Mouse (Mus musculus) olfactory bulb, adult 2 months (tissue): ENCODE data around the gene Nrp1. TPM values are rescaled to one million over a fixed set of nuclear protein-coding genes. Genes with fewer than 3 reads are reported as not detected.

Experiments used
- H3K27ac ChIP-seq: fragments of 200-500 bp; 2 replicates; pipeline ENCODE4 v1.5.1; 2012; ENCODE audit warnings: low read depth, low read length; ENCODE audit not compliant: insufficient read depth
- H3K4me1 ChIP-seq: fragments of 200-500 bp; 2 replicates; pipeline ENCODE4 v1.6.1; 2012; ENCODE audit warnings: low read length; ENCODE audit not compliant: control insufficient read depth, insufficient read depth
- H3K4me3 ChIP-seq: fragments of 200-500 bp; 2 replicates; pipeline ENCODE4 v1.5.1; 2012; ENCODE audit warnings: mild to moderate bottlenecking, low read depth, low read length, moderate library complexity; ENCODE audit not compliant: insufficient read depth
- CTCF ChIP-seq: fragments of 200-500 bp; IDR thresholded peaks from 2 replicates; pipeline ENCODE4 v1.5.1; 2012; ENCODE audit warnings: low read depth, mild to moderate bottlenecking, low read length, moderate library complexity; ENCODE audit not compliant: insufficient read depth
- POLR2A ChIP-seq: fragments of 200-500 bp; IDR thresholded peaks from 2 replicates; pipeline ENCODE4 v1.6.1; 2012; ENCODE audit warnings: mild to moderate bottlenecking, low read depth, low read length, moderate library complexity; ENCODE audit not compliant: insufficient read depth
- WGBS: fragments of 180-500 bp; shearing (Covaris S2); methylation state at CpG from one replicate; pipeline ENCODE4 v1.1.7; 2018; 5-methylcytosine and 5-hydroxymethylcytosine counted together
- polyA plus RNA-seq: library from polyadenylated mRNA; stranded (reverse); fragments of >200 nt; gene quantifications from 2 replicates; pipeline ENCODE4 v1.2.4, GENCODE M21; 2012; ENCODE audit warnings: low replicate concordance; ENCODE audit not compliant: missing spikeins, insufficient read depth, insufficient read length

Gene Nrp1
- polyA plus RNA-seq, 1 experiment, result not detected

DNA sequence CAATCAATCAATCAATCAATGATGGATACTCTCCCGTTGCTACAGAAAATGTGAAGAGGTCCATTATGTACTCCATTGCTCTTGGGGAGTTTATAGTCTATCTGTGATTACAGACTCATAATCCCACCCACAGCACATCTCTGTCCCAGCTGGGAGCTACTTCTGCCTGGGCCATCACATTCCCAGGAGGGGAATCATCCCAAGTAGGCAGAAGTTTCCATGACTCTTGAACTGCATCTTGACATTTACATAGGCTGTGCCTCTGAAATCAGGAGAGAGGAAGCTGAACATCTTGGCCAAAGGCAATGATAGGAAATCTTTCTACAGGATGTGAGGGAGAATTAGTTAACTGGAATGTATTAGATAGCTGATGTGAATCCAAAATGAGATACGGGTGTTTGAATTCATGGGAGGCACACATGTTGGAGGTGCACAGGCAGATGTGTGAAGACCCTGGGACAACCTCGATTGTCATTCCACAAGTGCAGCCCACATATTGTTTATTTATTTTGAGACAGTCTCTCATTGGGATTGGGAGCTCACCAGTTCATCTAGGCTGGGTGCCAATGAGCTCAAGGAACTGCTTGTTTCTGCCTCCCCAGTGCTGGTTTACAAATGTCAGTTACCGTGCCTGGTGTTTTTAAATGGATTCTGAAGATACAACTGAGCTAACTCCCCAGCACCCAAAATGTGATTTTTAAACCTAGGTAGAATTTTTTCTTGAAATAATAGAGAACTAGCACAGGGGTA lies 108.5 kb downstream of the Nrp1 start:
- Histone ChIP-seq H3K27ac (no peak overlapping the region), H3K4me1 (no peaks in the 10 kb centered on the region), H3K4me3 (no peak overlapping the region)
- WGBS, result 77% methylated on average over 4 of the region's 4 CpGs
- TF ChIP-seq POLR2A (no peak), CTCF (no peak)

DNA sequence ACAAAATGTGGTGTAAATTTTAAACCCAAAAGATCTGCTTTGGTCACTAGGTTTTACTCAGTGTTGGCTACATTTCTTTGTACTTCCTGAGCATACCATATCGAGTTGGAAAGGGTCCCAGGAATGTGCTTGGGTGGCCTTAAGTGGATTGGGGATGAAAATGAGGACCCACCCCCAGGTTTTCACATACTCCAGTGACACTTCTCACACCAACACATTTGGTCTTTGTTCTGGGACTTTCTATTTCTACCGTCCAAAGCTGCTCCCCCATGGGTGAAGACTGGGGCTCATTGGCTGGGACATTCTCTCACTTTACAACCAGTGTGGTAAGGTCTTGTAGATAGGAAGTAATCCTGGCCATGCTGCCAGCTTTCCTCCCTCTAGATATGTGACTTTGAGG lies 111.7 kb downstream of the Nrp1 start:
- Histone ChIP-seq H3K4me3 (no peak overlapping the region), H3K4me1 (no peaks in the 10 kb centered on the region), H3K27ac (no peak overlapping the region)
- TF ChIP-seq POLR2A (no peak), CTCF (no peak)
- 64% methylated on average over 2 of the region's 2 CpGs for whole genome bisulfite sequencing

DNA sequence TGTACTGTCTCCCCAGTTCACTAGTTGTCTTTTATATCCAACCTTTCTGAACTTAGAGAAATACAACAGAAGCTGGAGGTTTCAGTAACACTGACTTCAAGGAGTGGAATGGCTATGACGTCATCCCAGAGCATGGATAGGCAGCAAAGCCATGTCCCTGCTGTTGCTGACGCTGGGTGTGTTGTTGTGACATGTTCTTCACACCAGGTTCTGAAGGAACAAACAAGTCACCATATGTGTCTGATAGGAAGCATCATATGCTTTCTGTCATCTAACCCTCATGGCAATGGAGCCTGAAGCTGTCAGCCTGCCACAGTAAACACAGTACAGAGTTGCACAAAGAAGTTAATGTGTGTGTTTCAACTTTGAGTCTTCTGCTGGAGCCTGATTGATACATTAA lies 112.8 kb downstream of the Nrp1 start:
- 88% methylated on average over 2 of the region's 2 CpGs for WGBS
- Histone ChIP-seq H3K27ac (no peak overlapping the region), H3K4me3 (no peak overlapping the region), H3K4me1 (no peaks in the 10 kb centered on the region)
- no peak for TF ChIP-seq CTCF
- TF ChIP-seq POLR2A, result no peak

DNA sequence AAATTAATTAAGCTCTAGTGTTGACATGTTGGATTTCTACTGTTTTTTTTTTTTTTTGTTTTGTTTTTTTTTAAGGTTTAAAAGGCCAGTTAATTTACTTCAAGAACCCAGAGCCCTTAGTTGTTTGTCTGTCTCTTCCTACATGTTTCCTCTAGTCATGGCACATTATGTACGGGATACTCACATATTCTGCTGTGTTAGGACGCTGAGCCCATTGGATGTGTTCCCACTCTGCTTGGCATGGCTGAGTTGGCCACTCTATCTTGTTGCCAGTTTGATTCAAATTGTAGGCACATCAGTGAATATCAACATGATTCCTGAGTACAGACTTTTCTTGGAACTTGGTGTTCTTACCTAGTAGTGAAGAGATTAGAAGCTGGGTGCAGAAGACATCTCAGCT lies 114.5 kb downstream of the Nrp1 start:
- Histone ChIP-seq H3K27ac (no peak overlapping the region), H3K4me3 (no peak overlapping the region), H3K4me1 (no peaks in the 10 kb centered on the region)
- 83% methylated on average over 2 of the region's 2 CpGs for WGBS
- TF ChIP-seq CTCF, result no peak
- TF ChIP-seq POLR2A, result no peak

DNA sequence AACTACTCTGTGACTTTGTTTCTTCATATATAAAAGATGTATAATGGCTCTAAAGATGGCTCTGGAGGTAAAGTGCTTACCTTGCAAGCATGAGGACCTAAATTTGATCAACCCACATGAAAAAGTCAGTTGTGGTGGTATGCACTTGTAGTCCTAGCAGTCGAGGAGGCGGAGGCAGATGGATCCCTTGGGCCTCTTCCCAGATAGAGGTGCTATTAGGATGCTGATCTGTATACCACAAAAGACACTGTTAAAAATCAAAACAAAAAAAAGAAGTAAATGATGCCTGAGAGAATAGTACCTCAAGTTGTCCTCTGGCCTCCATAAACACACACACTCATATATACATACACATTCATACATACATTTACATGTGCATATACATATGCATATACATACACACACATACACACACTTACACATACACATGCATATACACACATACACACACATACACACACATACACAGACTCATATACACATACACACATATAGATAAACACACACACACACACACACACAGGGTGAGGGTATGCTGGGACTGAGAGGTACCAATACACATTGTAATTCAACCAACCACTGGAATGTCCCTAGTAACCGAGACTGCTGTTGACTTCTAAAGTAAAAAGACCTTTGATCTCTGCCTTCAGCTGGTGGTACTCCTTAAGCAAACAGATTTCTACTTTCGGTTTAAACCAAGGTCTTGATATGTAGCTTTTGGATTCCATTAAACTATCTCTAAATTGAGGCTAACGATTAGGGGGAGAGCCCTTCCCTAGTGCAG lies 115.2 kb downstream of the Nrp1 start:
- H3K27ac ChIP-seq, result no peak overlapping the region

DNA sequence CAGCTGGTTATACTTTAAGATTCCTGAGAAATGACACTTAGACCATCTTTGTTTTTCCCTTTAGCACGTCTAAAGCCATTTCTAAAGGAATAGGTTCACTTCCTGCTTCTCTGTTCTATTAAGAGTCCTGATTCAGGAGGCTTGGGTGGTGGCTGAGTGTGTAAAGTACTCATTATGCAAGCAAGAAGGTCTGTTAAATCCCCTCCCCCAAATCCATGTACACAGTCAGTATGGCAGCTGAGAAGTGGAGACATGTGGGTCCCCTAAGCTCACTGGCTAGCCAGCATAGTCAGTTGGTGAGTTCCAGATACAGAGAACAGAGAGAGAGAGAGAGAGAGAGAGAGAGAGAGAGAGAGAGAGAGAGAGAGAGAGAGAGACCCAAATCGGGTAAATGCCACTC lies 116.2 kb downstream of the Nrp1 start:
- no peaks in the 10 kb centered on the region for H3K4me1 ChIP-seq
- H3K4me3 ChIP-seq, result no peak overlapping the region
- 82% methylated on average over 2 of the region's 2 CpGs for WGBS
- H3K27ac ChIP-seq, result no peak overlapping the region
- TF ChIP-seq POLR2A, result no peak
- TF ChIP-seq CTCF, result no peak

More for the DNA sequence above, 115.2 kb downstream of the Nrp1 start:
- no peaks in the 10 kb centered on the region for H3K4me1 ChIP-seq
- no peak overlapping the region for H3K4me3 ChIP-seq
- TF ChIP-seq CTCF, result no peak
- no peak for TF ChIP-seq POLR2A
- WGBS, result 87% methylated on average over 5 of the region's 5 CpGs

DNA sequence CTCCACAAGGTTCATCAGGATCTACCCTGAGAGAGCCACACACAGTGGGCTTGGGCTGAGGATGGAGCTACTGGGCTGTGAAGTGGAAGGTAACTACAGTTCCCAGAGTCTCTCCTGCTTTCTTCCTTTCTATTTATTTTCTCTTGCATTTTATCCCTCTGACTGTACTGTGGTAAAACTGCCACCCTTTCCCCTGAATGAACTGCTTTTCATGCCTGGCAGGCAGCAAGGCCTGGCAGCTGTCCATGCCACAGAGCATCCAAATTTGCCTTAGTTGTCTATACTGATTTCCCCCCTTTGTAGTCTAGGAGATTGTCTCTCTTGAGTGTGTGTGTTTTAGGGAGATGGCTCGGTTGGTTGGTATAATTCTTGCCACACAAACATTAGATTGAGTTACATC lies 117.8 kb downstream of the Nrp1 start:
- H3K4me1 ChIP-seq, result no peaks in the 10 kb centered on the region
- H3K4me3 ChIP-seq, result no peak overlapping the region
- TF ChIP-seq POLR2A (no peak), CTCF (no peak)
- H3K27ac ChIP-seq, result no peak overlapping the region
- 71% methylated on average over 1 of the region's 1 CpGs for WGBS

DNA sequence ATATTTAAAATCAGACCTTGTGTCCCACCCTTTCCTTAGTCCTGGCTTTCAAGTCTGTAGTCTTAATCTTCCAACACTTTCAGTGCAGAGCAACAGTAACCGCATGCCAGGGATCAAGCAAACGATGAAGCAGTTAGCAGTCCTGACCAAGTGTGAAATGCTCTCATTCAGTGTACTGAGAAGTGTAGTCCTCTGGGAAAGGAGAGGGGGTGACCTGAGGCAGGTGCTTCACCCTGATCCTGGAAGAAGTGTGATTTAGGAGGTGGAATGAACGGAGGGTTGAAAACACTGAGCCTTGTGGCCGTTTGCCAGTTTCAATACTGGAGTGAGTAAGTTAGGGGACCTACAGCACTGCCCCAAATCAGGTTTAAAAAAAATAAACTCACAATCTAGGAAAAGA lies 119.6 kb downstream of the Nrp1 start:
- H3K4me3 ChIP-seq, result no peak overlapping the region
- no peaks in the 10 kb centered on the region for H3K4me1 ChIP-seq
- no peak for TF ChIP-seq CTCF
- TF ChIP-seq POLR2A, result no peak
- no peak overlapping the region for H3K27ac ChIP-seq
- WGBS, result 77% methylated on average over 4 of the region's 4 CpGs

DNA sequence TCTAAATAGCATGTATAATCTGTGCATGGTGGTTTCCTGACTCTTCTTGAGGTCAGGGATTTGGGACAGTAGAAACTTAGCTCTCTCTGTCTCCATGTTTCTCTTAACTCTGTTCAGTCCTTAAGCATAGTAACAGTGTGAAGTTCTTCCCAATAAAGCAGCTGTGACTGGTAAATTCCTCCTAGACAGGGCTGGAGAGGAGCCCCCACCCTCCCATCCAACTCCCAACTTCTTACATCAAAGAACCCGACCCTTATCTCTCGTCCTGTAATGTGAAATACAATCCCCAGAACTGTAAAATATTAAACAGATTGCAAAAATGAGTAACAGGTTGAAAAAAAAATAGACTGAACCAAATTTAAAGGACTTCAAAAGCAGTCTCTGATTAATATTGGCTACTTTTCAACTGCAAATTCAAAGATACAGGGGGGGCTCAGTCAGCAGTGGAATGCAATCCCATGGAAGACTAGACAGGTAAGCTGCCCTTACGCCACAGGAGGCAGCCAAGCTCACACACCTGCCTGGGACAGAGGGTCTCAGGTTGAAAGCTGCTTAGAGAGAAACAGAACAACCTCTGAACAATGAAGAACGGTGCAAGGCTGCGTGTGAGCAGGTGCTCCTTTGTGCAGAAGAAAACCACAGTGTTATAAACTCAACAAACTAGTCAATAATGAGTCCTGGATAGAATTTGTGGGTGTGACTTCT lies 121.1 kb downstream of the Nrp1 start:
- no peak overlapping the region for H3K4me3 ChIP-seq
- WGBS, result 86% methylated on average over 5 of the region's 5 CpGs
- H3K4me1 ChIP-seq, result no peaks in the 10 kb centered on the region
- H3K27ac ChIP-seq, result no peak overlapping the region
- TF ChIP-seq CTCF (no peak), POLR2A (no peak)
